Mouse (Mus musculus): ENCODE measurements around the gene Arnt.
"Not testable (repeated sequence)": the region's sequence is repeated elsewhere in the genome, so short reads cannot be mapped to it uniquely, and the experiment has no call there.

DNA sequence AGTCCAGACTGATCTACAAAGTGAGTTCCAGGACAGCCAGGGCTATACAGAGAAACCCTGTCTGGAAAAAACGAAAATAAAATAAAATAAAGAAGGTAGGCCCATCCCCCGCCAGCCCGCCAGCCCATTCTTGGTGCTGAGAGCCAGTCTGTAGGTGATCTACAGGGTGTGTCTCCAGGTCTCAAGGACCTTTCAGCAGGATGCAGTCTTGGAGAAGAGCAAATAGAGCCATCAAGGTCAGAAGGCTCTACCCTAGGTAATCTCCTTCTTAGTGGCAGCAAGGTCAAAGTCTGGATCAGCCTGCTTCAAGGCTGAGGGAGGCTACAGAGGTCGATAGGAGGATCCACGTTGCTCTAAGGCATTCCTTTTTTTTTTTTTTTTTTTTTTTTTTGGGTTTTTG is 7.7 kb upstream of the Arnt start:
- not testable (repeated sequence) for TF ChIP-seq CTCF (IDR thresholded peaks at IDR 0.05; ENCODE audit: insufficient read depth, low read length); POLR2A (IDR thresholded peaks at IDR 0.05; ENCODE audit: borderline replicate concordance, extremely low read depth, low read depth, low read length)
